Mouse (Mus musculus) liver, embryonic 14.5 days (tissue): ENCODE measurements around the gene Eef1b2.

Experiments
- CTCF ChIP-seq: IDR thresholded peaks from 2 replicates; pipeline ENCODE4 v1.5.1; 2016; ENCODE audit warnings: antibody characterized with exemption, low read depth, control low read depth
- EP300 ChIP-seq: IDR thresholded peaks from 2 replicates; pipeline ENCODE4 v1.6.1; 2016; ENCODE audit warnings: antibody characterized with exemption, low read depth

GRCm38 (mm10) chr1:63176259-63176603 lies 394 bp upstream of the Eef1b2 start:
- TF ChIP-seq CTCF = no peak
- TF ChIP-seq EP300 = no peak
